Mouse (Mus musculus): Measurements from ENCODE around the gene Hmgb3. TPM values are rescaled to one million over a fixed set of nuclear protein-coding genes. Genes with fewer than 3 reads are reported as not detected.
"Not testable (repeated sequence)": the region's sequence is repeated elsewhere in the genome, so short reads cannot be mapped to it uniquely, and the experiment has no call there.

Hmgb3 gene
- total RNA-seq (2021), result 10 to 100 TPM; 75.8 to 76.5 TPM

DNA sequence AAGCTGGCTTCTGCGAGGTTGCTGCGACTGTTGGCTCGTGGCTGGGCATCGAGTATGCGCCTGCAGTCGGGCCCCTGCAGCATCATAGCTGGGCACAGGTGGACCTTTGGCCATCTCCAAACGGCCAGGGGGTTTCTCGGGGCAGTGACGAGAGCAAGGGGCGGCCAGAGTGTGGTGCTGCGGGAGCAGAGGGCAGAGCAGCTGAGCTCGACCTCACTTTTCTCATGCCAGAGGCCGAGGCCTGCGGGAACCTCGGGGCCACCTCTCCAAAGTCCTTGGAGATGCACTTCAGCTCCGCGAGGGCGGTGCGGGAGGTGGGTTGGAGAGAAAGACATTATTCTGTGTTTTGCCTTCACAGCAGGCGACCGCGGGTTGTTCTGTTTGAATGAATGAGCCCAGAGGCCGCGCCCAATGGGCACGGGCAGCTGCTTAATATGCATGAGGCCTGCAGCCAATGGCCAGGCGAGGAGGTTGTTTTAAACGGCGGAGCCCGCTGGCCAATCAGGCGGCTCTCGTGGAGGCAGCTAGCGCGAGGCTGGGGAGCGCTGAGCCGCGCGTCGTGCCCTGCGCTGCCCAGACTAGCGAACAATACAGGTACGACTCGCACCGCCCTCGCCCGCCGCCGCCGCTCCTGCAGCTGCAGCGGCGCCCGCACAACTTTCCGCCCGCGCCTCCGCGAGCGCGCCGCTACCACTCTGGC is at the start of gene Hmgb3:
TSS of gene Hmgb3 (plus strand) at position 504 of the 700 bp plus-strand sequence.
- intact Hi-C loops (cut with DNase I), result loop anchor here (2.0 to 5.0 kb wide), 2 partner anchors 63 to 131 kb away; partner anchors contain the start of gene Cd99l2
- DNase-seq, result peak; percentile 73 to 78

DNA sequence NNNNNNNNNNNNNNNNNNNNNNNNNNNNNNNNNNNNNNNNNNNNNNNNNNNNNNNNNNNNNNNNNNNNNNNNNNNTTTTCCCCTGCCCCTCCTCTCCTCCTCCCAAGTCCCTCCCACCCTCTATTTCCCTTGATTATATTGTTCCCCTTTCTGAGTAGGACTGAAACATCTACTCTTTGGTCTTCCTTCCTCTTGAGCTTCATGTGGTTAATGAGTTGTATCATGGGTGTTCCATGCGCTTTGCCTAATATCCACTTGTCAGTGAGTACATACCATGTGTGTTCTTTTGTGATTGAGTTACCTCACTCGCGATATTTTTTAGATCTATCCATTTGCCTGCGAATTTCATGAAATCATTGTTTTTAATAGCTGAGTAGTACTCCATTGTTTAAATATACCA is 49.1 kb upstream of the Hmgb3 start:
- intact Hi-C loops (cut with DNase I); DNase-seq: not testable (repeated sequence)

DNA sequence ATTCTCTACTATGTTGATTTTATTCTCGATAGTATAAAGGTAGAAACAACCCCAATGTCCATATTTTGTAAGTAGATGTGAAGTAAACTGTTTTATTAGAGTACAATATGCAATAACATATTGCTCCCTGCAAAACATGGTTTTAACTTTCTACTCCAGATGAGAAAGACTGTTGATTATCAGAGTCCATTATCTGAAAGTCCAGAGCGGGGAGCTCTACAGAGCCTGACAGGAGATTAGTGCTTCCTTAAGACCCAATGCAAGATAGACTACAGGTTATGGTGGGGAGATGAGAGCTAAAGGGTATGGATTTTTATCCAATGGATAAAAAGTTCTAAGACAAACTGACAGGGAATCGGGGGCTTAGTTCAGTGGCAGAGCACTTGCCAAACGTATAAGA is 36.5 kb upstream of the Hmgb3 start:
- intact Hi-C loops (cut with DNase I), result no loop called here
- DNase-seq, result no peak

DNA sequence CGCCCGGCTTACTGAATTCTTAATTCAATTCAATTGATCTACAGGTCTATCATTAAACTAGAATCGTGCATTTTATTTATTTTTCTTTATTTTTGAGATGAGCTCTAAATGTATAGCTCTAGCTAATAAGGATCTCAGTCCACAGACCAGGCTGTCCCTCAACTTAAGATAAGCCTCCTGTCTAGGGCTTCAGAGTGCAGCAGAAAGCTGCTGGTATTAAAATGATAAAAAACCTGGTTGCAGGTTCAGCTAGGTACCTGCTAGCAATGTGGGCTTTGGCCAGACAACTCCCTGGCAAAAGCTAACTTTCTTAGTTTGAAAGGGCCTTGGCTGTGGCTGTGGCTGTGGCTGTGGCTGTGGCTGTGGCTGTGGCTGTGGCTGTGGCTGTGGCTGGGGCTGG is 32.8 kb upstream of the Hmgb3 start:
- intact Hi-C loops (cut with DNase I), result no loop called here
- DNase-seq, result no peak

DNA sequence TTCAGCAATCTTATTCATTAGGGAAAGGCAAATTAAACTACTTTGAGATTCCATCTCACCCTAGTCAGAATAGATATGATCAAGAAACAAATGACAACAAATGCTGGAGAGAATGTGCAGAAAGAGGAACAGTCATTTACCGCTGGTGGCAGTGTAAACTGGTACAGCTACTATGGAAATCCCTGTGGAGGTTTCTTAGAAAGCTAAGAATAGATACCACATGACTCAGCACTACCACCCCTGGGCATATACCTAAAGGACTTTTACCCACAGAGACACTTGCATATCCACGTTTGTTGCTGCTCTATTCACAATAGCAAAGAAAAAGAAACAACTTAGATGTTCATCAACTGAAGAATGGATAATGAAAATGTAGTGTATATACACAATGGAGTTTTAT is 31.4 kb upstream of the Hmgb3 start:
- intact Hi-C loops (cut with DNase I), result no loop called here
- no peak for DNase-seq

DNA sequence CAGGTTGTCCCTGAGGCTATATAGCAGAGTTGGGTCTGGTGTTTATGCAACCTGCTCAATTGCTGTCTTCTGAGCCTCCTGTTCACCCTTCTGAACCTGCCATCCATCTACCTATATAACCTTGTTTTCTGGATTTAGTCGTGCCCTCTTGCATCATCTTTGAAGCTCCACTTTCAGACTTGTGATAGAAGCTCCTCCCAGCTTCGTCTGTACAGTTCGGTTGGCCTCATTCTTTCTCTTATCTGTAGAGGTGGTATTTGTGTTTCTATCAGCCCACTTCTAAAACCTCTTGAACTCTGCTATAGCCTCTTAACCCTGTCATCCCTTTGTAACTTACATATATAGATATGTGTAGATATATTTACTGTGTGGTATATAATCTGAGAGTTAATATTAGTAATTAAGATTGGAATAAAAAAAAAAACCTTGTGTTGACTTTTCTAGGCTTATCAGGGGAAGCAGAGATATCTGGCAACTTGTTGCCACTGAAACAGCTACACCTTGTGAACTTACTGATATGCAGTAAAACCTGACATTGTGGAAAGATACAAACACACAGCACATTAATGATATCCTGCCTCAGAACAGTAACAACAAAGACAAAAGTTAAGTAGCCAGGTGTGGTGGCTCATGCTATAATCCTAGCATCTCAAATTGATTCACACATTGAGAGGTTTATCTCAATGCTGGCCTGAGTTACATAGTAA is 30.0 kb upstream of the Hmgb3 start:
- no peak for DNase-seq
- intact Hi-C loops (cut with DNase I), result no loop called here

DNA sequence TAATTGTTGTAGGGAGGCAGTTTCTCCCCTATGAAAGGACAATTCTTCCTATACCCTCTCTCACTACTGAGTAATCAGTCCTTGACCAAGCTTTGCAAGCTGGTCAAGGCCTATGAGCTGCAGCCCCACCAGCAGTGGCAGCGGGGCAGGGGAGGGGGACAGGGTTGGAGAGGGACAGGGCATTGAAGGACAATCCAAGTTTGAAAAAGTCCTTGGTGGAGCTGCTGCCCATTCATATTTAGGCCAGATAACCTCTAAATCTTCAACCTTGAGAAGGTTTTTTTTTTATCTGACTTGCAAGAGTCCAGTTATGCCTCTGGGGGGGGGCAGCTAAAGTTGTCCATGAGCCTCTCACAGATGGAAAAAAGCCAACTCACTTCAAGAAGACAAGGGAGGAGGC is 28.3 kb upstream of the Hmgb3 start:
- intact Hi-C loops (cut with DNase I), result no loop called here
- DNase-seq, result no peak

DNA sequence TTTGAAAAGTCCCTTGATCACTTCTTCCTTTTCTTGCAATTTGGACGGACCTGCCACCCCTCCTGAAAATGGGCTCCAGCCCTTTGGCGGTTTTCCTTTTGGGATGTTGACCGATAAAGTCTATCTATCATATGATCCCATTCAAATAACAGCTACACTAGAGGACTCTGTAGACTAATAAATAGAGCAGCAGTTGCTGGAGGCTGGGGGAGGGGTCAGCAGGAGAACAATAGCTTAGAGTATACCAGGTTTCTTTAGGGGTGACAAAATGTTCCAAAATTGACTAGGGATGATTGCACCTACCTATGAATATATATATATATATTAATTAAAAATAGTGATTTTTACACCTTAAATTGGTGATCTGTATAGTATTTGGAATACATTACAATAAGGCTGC is 27.6 kb upstream of the Hmgb3 start:
- intact Hi-C loops (cut with DNase I), result no loop called here
- no peak for DNase-seq

DNA sequence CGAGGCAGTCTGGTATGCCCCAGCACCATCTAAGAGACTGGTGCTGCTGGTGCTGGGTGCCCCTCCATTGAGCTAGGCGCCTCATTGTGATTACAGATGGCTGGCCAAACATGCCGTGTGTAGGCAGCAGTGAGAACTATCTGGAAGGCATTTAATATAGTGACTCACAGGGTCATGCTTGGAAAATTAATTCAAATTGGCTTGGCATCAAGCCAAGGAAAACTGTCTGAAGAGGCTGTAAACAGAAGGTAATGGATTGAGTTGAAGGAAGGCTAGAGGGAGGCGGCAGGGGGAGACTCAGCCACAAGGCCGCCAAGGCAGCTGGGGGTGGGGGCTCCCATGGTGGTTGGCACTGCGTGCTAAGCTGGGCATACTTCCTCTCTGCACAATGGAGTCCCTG is 27.1 kb upstream of the Hmgb3 start:
- intact Hi-C loops (cut with DNase I), result no loop called here
- DNase-seq, result no peak

DNA sequence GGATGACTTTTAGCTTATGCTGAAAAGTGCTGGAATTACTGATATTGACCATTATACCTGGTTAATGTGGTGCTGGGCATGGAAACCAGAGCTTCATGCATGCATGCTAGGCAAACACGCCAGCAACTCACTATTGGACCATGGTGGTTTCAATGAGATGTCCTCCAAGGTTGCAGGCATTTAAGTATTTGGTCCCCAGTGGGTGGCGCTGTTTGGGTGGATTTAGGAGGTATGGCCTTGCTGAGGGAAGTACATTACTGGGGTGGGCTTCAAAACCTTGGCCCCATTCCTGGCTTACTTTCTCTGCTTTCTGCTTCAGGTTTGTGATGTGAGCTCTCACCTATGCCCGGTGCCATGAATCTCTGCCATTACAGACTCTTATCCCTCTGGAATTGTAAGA is 23.1 kb upstream of the Hmgb3 start:
- no peak for DNase-seq
- intact Hi-C loops (cut with DNase I), result no loop called here

DNA sequence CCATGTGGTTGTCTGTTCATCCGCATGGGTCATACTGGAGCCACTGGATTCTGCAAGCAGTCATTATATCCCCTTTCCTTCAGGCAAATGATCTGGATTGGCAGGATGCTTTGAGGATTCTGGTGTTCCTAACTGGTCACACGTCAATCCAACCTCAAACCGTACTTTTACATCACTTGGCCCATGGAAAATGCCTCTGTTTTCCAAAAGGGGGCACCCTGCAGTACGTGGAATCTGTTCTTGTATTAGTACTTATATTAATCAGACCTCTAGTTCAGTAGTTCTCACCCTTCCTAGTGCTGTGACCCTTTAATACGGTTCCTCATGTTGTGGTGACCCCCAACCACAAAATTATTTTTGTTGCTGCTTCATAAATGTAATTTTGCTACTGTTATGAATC is 21.6 kb upstream of the Hmgb3 start:
- DNase-seq, result no peak
- intact Hi-C loops (cut with DNase I), result no loop called here

DNA sequence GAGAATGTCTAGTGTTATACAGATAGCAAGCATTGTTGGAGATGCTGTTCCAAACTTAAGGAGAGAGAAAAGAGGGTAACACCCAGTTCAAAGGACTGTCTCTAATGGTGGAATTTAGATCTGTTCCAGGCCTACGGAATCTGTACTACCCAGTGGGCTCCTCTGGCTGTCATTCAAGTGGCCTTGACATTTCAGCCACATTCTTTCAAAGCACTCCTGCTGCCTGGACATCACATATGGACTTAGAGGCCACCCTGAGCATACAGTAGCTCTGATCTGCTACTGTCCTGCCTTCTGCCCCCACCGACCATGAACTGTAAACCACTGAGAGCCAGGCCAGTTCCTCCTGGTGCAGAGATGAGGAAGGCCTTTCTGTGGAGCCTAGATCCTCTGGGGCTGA is 17.9 kb upstream of the Hmgb3 start:
- no peak for DNase-seq
- intact Hi-C loops (cut with DNase I), result no loop called here

DNA sequence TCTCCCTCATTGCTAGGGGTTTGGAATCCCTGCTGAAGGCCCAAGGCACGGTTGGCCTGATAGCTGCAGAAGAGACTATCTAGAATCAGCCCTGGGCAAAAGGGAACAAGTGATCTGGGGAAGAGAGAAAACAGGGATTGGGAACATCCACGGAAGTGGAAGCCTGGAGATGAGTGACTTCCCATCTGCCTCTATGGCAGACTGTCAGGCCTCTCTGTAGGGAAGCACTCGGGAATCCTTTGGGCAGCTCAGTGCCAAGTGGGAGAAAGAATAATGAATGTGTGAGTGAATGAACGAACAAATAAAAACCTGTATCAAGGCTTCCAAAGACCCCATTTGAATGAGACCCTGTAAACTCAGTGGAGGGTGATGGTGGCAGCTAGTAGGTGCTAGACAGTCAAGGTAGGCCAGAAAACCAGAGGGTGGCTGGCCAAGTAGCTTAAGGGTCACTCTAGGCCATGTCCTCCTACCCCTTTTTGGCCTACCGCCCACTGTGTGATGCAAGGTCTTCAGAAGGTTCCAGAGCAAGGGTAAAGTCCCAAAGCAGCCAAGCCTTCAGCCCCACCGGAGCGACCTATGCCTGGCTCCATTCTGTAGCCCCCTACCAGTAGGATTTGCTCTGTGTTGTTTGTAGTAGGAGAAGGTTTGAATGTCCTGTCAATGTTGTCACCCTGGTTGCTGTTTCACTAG is 14.8 kb upstream of the Hmgb3 start:
- intact Hi-C loops (cut with DNase I), result no loop called here
- peak; percentile 2 to 6 for DNase-seq

DNA sequence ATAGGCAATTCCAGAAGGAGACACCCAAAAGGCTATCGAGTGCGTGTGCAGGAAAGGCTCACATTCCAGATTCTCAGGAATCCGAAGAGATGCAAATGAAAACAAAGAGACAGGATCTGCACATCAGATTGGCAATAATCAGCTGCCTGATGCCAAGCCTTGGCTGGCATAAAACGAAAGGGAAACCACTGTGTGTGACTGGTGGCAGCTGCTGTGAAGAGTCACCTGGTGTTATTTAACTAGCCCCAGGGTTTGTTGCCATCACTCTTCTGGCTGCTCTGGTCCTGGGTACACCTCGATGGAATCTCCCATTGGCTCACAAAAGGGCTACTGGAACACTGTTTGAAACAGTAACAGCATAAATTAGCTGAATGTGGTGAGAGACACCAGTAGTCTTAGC is 11.0 kb upstream of the Hmgb3 start:
- no peak for DNase-seq
- intact Hi-C loops (cut with DNase I), result no loop called here

DNA sequence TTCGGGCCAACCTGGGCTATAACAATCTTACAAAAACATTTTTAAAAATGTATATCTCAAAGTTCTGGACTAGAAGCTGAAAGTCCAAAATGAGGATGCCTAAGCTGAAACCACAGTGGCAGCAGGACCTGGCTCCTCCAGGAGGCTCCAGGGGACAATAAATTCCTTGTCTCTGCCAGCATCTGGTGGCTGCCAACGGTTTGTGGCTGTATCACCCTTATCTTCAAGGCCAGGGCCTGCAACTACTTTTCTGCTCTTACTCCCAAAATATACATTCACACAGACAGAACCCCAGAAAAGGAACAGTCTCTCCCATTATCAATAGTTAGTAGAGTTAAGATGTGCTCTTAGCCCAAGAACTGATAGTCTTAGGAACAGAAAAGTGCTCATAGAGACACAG is 10.6 kb upstream of the Hmgb3 start:
- DNase-seq, result no peak
- intact Hi-C loops (cut with DNase I), result no loop called here

DNA sequence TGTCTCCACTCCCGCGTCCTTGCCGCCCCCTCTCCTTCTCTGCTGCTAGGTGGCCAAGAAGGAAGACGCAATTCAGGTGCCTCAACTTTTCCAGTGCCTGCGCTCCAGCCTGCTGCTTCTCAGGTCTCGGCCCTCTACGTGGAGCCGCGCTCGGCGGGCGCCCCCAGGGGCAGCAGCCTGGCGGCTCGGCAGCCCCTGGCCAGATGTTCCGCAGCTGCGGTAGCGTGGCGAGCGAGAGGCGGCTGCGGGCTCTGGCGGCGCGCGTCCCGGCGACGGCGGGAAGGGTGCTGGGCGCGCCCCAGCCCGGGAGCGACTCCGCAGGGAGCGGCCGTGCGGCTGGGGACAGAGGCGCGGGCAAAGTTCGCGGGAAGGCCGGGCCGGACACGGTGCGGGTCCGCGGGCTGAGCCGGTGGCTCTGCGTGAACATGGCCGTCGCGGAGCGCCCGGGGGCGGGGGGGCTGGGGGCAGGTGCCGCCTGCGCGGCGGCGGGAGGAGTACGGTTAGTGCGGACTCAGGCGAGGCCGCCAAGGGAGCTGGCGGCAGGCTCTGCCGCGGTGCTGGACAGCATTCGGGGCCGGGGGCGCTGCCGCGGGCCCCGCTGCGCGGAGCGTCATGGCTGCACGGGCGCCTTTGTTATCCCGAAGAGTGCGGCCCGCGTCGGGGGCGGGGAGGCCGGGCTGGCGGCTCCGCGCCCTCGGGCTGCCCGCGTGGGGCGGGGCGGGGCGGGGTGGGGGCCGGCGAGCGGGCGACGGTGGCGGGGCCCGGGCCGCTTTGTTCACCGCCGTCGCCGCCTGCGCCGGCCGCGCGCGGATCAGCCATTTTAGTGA is 610 bp downstream of the Hmgb3 start:
- intact Hi-C loops (cut with DNase I), result loop anchor here (2.0 to 5.0 kb wide), 2 partner anchors 64 to 132 kb away; partner anchors contain the start of gene Cd99l2
- DNase-seq, result peak; percentile 9 to 37

DNA sequence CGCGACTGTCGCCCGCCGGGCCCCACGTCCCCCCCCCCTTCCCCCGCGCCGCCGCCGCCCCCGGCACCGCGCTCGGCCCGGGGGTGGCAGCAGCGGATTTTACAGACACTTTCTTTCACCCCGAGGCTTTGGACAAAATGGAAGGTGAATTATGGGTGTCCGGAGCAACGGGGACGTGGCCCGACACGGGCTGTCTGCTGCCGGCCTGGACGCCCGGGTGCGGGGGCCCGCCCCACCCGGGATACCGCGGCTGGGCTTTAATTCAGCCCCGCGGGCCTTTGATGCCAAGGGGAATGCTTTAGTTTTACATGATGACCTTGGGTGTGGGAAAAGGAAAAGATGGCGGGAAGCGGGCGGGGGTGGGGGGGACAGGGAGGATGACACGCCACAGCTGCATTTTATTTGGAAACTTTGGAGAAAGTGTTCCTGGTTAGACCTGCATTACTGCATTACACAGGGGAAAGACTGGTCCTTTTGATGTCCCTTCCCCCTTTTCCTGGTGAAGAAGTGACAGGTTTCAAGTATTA is 1.3 kb downstream of the Hmgb3 start:
- peak in 1 of 2 experiments; percentile 9 for DNase-seq
- intact Hi-C loops (cut with DNase I), result loop anchor here (2.0 to 5.0 kb wide), 2 partner anchors 65 to 132 kb away; partner anchors contain the start of gene Cd99l2

DNA sequence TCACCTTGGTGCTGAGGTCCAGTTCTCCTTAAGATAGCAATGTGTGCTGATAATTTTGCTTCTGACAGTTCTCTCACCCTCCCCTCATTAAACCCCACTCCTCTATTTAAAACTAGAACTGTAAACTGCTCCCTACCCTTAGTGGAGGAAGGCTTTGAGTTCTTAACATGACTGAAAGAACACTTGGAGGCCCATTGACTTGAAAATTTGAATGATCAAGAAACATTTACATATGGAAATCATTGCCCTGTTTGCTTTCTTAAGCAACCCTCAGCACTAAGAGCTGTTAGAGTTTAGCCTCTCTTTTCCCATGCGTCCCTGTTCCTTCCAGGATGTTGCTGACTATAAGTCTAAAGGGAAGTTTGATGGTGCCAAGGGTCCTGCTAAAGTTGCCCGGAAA is 3.6 kb downstream of the Hmgb3 start:
- no peak for DNase-seq
- intact Hi-C loops (cut with DNase I), result loop anchor here (5.0 kb wide), 1 partner anchor 67 kb away; the partner anchor contains the start of gene Cd99l2

DNA sequence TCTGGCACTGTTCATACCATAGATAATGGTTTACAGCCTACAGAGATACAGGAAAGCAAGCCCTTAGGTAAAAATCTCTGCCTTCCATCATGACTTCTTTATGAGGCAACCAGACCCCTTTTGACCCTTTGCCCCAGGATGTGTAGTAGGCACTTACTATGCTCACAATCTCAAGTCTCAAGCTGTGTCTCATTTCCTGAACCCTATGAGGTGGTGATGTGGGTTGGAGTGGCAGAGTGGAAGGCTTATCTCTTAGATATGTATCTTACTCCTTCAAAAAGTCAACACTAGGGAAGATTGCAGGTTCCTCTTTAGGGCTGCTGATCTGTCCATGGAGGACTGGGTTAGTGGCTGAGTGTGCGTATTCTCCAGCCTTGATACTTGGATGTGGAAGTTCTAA is 5.1 kb downstream of the Hmgb3 start:
- intact Hi-C loops (cut with DNase I), result no loop called here
- DNase-seq, result no peak

DNA sequence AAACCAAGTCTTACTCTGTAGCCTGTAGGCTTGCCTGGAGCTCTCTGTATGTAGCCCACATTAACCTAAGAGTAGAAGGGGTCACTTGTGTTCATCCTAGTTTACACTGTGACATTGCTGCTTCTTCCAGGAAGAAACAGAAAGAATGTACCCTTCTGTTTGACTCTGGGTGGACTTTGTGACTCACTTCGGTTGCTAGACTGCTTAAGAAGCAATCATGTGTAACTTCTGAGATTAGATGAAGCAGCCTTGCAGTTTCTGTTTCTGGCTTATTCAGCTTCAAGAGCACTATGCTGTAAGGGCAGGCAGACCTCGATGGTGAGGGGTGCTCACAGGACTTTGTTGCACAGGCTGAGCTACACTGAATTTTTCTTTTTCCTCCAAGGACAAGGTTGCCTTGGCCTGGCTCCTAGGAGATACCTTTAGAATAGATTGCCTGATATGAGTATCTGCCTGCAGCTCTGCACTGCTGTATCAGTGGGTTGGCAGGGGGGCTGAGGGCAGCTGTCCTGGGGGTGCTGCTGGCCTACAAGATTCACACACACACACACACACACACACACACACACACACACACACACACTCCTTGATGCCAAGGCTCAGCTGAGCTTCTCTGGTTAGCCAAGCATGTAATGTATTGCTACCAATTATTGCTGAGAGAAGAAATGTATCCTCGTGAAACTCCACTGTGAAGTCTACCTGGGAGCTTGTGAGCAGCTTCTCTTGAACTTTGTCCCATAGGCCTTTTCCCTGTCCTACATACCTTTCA is 17.6 kb downstream of the Hmgb3 start:
- DNase-seq, result no peak
- intact Hi-C loops (cut with DNase I), result no loop called here
